Mouse (Mus musculus) lung, embryonic 14.5 days (tissue): Measurements from ENCODE around the gene Actn4. TPM values are rescaled to one million over a fixed set of nuclear protein-coding genes. Genes with fewer than 3 reads are reported as not detected.
A peak's percentile ranks its signal among the peaks of the same experiment; 100 is the strongest.

Source experiments
- ATAC-seq: fragments of 200-750 bp; cut with Nextera tagmentation; 2 replicates; pipeline ENCODE4 v1.8.0; 2017; ENCODE audit warnings: mild to moderate bottlenecking, moderate TSS enrichment, moderate library complexity; ENCODE audit not compliant: insufficient read depth
- DNase-seq: peaks from one replicate; pipeline ENCODE4 v3.0.0-alpha.2; 2015
- H3K27ac ChIP-seq: fragments of 300-500 bp; sonication (generic); 2 replicates; pipeline ENCODE4 v1.5.1; 2014; ENCODE audit warnings: low read depth, mild to moderate bottlenecking, moderate library complexity
- H3K27me3 ChIP-seq: fragments of 300-500 bp; sonication (generic); 2 replicates; pipeline ENCODE4 v1.6.1; 2014; ENCODE audit warnings: low read length, control low read depth; ENCODE audit not compliant: insufficient read depth
- H3K36me3 ChIP-seq: fragments of 300-500 bp; sonication (generic); 2 replicates; pipeline ENCODE4 v1.6.1; 2014; ENCODE audit warnings: control low read depth; ENCODE audit not compliant: insufficient read depth
- H3K4me1 ChIP-seq: fragments of 300-500 bp; sonication (generic); 2 replicates; pipeline ENCODE4 v1.6.1; 2014; ENCODE audit warnings: antibody characterized with exemption, control low read depth; ENCODE audit not compliant: insufficient read depth
- H3K4me2 ChIP-seq: fragments of 300-500 bp; sonication (generic); 2 replicates; pipeline ENCODE4 v1.6.1; 2014; ENCODE audit warnings: mild to moderate bottlenecking
- H3K4me3 ChIP-seq: fragments of 300-500 bp; sonication (generic); 2 replicates; pipeline ENCODE4 v1.5.1; 2014; ENCODE audit warnings: low read depth, low read length
- H3K9ac ChIP-seq: fragments of 300-500 bp; sonication (generic); 2 replicates; pipeline ENCODE4 v1.6.1; 2014
- H3K9me3 ChIP-seq: fragments of 300-500 bp; sonication (generic); 2 replicates; pipeline ENCODE4 v1.6.1; 2016; ENCODE audit warnings: low read depth, low read length, control low read depth
- CTCF ChIP-seq: IDR thresholded peaks from 2 replicates; pipeline ENCODE4 v1.5.1; 2016; ENCODE audit warnings: antibody characterized with exemption, low read depth
- WGBS: fragments of 180-500 bp; shearing (Covaris S2); extraction: QIAGEN DNeasy Blood & Tissue Kit; methylation state at CpG from one replicate; pipeline ENCODE4 v1.1.7; 2014; 5-methylcytosine and 5-hydroxymethylcytosine counted together
- polyA plus RNA-seq: library from polyadenylated mRNA; unstranded; fragments of >200 nt; fragmentation: Nextera tagmentation; extraction: Ambion mirVana; gene quantifications from 2 replicates; pipeline ENCODE4 v1.2.1, GENCODE M21; 2014

The Actn4 gene
- polyA plus RNA-seq, 1 experiment from 2014 or later = 270 TPM

DNA sequence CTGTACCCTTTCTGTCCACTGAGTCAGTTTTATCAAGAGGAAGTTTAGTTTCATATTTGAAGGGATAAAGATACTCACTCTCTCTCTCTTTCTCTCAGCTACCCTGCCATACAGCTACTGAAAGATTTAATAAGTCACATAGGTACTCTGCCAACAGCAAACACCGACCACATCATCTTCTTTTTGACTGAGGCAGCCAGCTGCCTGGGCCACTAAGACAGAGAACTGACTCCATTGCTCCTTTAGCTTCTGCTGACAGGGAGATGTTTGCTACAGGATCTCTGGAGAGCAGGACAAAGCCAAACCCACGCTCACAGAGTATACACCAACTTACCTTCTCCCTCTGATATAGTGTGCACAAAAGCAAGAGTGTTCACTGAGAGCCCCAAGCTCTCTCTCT is 12.8 kb downstream of the Actn4 start:
- no peak for ATAC-seq
- Histone ChIP-seq H3K4me3 (no peak overlapping the region), H3K36me3 (0 out of 2 replicates have a peak, but pooled peaks cover 9% of the 10 kb centered on the region), H3K9ac (no peak overlapping the region), H3K27me3 (no peaks in the 10 kb centered on the region), H3K27ac (peak overlapping the region; percentile 85), H3K4me2 (peak overlapping the region; percentile 27), H3K9me3 (no peaks in the 10 kb centered on the region), H3K4me1 (peaks cover 83% of the 10 kb centered on the region)
- 59% methylated on average over 2 of the region's 2 CpGs for WGBS
- TF ChIP-seq CTCF = no peak
- DNase-seq = no peak

DNA sequence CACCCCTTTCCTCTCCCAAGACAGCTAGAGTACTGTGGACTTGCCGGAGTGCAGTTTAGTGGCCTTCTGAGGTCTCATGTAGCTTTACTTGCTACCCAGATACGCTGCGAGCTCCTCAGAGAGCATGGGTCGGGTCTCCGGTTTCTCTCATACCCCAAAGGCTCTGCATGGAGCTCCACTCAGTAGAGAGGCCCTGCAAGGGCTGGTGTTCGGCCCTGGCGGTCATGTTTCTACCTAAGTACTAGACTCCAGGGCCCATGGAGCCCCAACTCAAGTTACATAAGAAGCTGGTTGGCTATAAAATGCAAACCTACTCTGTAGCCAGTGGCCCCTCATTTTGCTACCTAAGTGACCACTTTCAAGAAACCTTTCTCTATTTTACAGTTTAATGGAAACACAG is 13.4 kb downstream of the Actn4 start:
- 77% methylated on average over 7 of the region's 7 CpGs for WGBS
- no peaks in the 10 kb centered on the region for H3K9me3 ChIP-seq
- ATAC-seq (no peak), DNase-seq (no peak)
- TF ChIP-seq CTCF = no peak
- H3K36me3 ChIP-seq = 0 out of 2 replicates have a peak, but pooled peaks cover 6% of the 10 kb centered on the region
- peak overlapping the region; percentile 85 for H3K27ac ChIP-seq
- H3K9ac ChIP-seq = no peak overlapping the region
- H3K4me3 ChIP-seq = no peak overlapping the region
- H3K4me1 ChIP-seq = peaks cover 79% of the 10 kb centered on the region
- no peaks in the 10 kb centered on the region for H3K27me3 ChIP-seq
- peak overlapping the region; percentile 27 for H3K4me2 ChIP-seq

DNA sequence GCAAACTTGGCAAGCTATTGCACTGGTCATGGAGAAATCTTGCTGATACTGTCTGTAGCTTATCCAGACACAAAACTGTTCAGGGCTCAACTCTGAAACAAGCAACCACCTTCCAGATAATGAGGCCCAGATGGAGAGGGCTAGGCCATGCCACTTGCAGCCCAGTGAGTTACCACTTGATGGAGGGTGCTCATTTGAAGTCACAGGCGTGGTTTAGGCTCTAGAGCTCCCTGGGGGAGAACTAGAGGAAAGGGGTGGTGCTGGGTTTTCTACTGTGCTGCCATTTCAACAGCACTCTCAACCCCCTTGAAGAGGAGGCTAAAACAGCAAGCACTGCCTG is 15.9 kb downstream of the Actn4 start:
- no peaks in the 10 kb centered on the region for H3K9me3 ChIP-seq
- H3K9ac ChIP-seq = peak overlapping the region; percentile 33; the same call in 1 of the 2 replicates
- H3K4me1 ChIP-seq = peaks cover 62% of the 10 kb centered on the region
- ATAC-seq = peak; percentile 21; the same call in 1 of the 2 replicates
- H3K4me3 ChIP-seq = no peak overlapping the region
- TF ChIP-seq CTCF = no peak
- peaks cover 16% of the 10 kb centered on the region; the same call in 1 of the 2 replicates for H3K36me3 ChIP-seq
- no peak for DNase-seq
- no peaks in the 10 kb centered on the region for H3K27me3 ChIP-seq
- peak overlapping the region; percentile 46 for H3K4me2 ChIP-seq
- peak overlapping the region; percentile 95 for H3K27ac ChIP-seq
- WGBS = 7% methylated on average over 1 of the region's 1 CpGs

DNA sequence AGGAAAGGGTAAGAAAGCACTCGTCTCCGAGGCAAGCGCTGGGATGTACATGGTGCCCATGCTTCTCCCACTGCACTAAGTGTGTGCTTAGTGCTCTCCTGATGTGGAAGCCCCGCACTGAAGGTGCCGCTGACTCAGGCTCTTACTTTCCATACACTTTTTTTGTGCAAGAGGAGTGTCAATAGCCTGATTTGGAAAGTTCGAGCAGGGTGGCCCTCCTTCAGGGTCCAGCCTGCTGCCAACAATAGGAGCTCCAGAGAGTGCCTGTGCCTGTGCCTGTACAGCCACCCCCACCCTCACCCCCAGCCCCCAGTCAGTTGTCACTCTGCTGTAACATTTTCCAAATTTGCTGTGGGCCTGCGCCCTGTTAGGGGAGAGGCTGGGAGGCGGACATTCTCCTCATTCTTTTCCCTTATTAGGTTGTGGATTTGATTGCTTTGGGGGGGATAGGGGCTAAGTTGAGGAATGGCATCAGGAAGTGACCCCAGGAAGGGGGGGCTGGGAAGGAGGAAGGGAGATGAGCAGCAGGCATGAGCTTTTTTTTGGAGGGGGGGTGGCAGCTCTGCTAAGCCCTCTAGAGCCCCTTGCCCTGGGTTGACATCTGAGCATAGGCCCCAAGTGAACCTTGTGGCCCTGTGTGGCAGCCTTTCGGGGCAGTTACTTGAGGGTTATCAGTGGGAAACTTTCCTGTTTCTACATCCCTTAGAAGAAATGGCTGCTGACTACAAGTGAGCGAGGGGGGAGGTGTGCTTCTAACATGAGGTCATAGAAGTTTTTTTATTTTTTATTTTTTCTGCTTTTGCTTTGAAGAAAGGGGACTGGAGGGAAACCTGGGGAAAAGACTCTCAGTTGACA is 16.5 kb downstream of the Actn4 start:
- H3K36me3 ChIP-seq = peaks cover 20% of the 10 kb centered on the region; the same call in 1 of the 2 replicates
- H3K27me3 ChIP-seq = no peaks in the 10 kb centered on the region
- 12% methylated on average over 10 of the region's 10 CpGs for WGBS
- peak overlapping the region; percentile 95 for H3K27ac ChIP-seq
- H3K4me2 ChIP-seq = peak overlapping the region; percentile 46
- TF ChIP-seq CTCF = no peak
- H3K9me3 ChIP-seq = no peaks in the 10 kb centered on the region
- DNase-seq (peak; percentile 79), ATAC-seq (peak; percentile 74)
- H3K9ac ChIP-seq = peak overlapping the region; percentile 33; the same call in 1 of the 2 replicates
- no peak overlapping the region for H3K4me3 ChIP-seq
- H3K4me1 ChIP-seq = peaks cover 61% of the 10 kb centered on the region

DNA sequence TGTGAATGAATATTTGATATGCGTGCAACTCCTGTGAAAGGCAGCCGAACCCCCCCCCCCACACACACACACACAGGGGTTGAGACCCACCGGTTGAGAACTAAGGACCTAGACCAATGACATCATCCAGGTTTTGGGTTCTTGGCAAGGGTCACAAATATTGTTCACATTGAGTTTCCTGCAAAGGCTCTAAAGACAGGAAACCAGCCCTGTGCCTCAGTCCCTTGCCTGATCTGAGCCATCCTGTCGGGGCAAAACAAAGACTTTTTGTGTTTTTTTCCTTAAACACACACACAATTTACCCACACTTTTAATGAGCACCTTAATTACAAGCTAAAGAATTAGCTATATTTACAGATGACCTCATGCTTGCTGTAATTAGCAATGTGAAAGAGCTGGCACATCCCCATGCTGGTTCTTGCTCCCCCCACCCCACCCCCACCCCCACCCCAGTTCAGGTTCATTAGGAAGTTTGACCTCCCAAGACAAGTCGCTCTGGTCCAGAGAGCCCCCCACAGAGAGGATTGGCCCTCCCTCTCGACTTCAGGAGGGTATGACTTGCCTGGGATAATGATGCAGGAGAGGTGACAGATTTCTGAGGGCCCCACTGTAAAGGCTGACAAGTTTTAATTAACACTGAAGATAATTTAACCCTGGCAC is 17.3 kb downstream of the Actn4 start:
- H3K4me1 ChIP-seq = peaks cover 60% of the 10 kb centered on the region
- H3K36me3 ChIP-seq = peaks cover 20% of the 10 kb centered on the region; the same call in 1 of the 2 replicates
- H3K9me3 ChIP-seq = no peaks in the 10 kb centered on the region
- no peaks in the 10 kb centered on the region for H3K27me3 ChIP-seq
- TF ChIP-seq CTCF = no peak
- no peak overlapping the region for H3K9ac ChIP-seq
- peak overlapping the region; percentile 46 for H3K4me2 ChIP-seq
- ATAC-seq (no peak), DNase-seq (no peak)
- WGBS = 33% methylated on average over 6 of the region's 6 CpGs
- peak overlapping the region; percentile 95 for H3K27ac ChIP-seq
- H3K4me3 ChIP-seq = no peak overlapping the region

DNA sequence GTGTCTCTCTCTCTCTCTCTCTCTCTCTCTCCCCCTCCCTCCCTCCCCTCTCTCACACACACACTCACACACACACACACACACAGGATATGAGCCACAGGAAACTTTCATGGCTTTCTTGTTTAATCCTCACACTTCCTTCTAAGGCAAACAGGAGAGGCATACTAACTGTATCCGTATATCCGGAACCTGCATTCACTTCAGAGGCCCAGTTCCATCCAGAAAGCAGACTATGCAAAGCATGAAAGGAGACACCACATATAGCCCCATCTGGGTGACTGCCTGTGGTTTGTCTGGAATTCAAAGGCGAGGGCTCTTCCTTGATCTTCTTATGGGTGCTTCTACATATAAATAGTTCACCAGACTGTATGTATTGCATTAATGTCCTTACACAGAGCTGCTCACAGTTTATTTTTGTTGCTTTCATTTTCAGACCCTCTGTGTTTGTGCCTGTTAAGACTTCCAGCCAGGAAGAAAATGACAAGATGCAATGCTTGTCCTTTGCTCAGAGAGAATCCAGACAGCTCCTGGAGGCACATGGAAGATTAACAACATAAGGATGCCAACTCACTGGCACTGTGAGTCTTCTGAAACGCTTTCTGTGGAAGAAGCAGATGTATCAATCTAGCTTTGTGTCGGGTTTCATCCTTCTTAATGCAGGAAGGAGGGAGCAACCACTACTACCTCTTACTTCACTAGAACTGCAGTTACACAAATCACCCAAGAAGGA is 18.5 kb downstream of the Actn4 start:
- peaks cover 15% of the 10 kb centered on the region; the same call in 1 of the 2 replicates for H3K36me3 ChIP-seq
- H3K4me2 ChIP-seq = peak overlapping the region; percentile 10; the same call in 1 of the 2 replicates
- WGBS = 37% methylated on average over 5 of the region's 5 CpGs
- no peak for TF ChIP-seq CTCF
- no peaks in the 10 kb centered on the region for H3K27me3 ChIP-seq
- ATAC-seq (peak; percentile 42; the same call in 1 of the 2 replicates), DNase-seq (peak; percentile 54)
- peak overlapping the region; percentile 95 for H3K27ac ChIP-seq
- H3K4me1 ChIP-seq = peaks cover 52% of the 10 kb centered on the region
- no peaks in the 10 kb centered on the region for H3K9me3 ChIP-seq
- H3K4me3 ChIP-seq = no peak overlapping the region
- H3K9ac ChIP-seq = no peak overlapping the region
